Mouse (Mus musculus) C2C12 (cell line): Measurements from ENCODE around the gene Clmp.

Experiments used
- CEBPB ChIP-seq: IDR thresholded peaks from one replicate; pipeline ENCODE4 v1.6.1; 2011; ENCODE audit warnings: low read depth, mild to moderate bottlenecking, control low read depth, moderate library complexity
- CTCF ChIP-seq: IDR thresholded peaks from one replicate; pipeline ENCODE4 v1.5.1; 2011; ENCODE audit not compliant: control insufficient read depth, insufficient read depth, insufficient read length
- FOSL1 ChIP-seq: IDR thresholded peaks from one replicate; pipeline ENCODE4 v1.8.0; 2011; ENCODE audit warnings: mild to moderate bottlenecking, low read length; ENCODE audit not compliant: poor library complexity, insufficient read depth, severe bottlenecking
- MAX ChIP-seq: IDR thresholded peaks from one replicate; pipeline ENCODE4 v1.6.1; 2011; ENCODE audit warnings: mild to moderate bottlenecking, control low read depth
- MYOD1 ChIP-seq: IDR thresholded peaks from one replicate; pipeline ENCODE4 v1.6.1; 2011; ENCODE audit warnings: low read depth; ENCODE audit not compliant: control insufficient read depth, insufficient read length
- MYOG ChIP-seq: IDR thresholded peaks from one replicate; pipeline ENCODE4 v1.6.1; 2011; ENCODE audit not compliant: control insufficient read depth, insufficient read length; ENCODE audit errors: extremely low read depth
- USF1 ChIP-seq: IDR thresholded peaks from one replicate; pipeline ENCODE4 v1.6.1; 2011; ENCODE audit warnings: low read depth, mild to moderate bottlenecking, control low read depth, moderate library complexity

DNA sequence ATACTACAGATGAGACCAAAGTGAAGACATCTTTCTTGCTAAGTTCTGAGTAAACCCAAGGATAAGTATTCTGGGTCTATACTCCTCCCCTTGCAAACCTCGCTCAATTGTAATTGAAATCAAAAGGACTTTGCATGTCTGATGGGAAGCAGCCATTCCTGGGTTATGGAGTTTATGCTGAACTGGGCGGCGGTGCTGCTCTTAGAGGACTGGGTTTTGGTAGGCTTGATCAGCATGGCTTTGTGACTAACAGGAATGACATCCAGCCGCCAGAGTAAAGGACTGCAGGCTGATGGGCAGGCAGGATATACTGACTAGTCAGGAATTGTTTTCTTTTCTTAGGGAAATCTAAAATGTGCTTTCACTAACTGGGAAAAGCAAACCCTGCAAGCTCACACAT is 82.2 kb downstream of the Clmp start:
- no peak for TF ChIP-seq CTCF
- no peak for TF ChIP-seq MYOD1
- TF ChIP-seq CEBPB = no peak
- TF ChIP-seq MAX = no peak
- no peak for TF ChIP-seq FOSL1
- TF ChIP-seq MYOG = no peak
- no peak for TF ChIP-seq USF1
